Mouse (Mus musculus) erythroblast, embryonic 14.5 days (primary cell): ENCODE data around the gene Tmem176a.

Experiments used
- GATA1 ChIP-seq: IDR thresholded peaks from 2 replicates; pipeline ENCODE4 v1.6.1; 2012; ENCODE audit warnings: low read length, inconsistent platforms, mixed read lengths
- TAL1 ChIP-seq: IDR thresholded peaks from 3 replicates; pipeline ENCODE4 v1.6.1; 2012; ENCODE audit warnings: low read length, inconsistent platforms, mixed read lengths

- TF ChIP-seq TAL1 (no peak), GATA1 (no peak)
Measured at GRCm38 (mm10) chr6:48806746-48807145, 34.0 kb upstream of the Tmem176a start.
